Mouse (Mus musculus): ENCODE results near the gene Vsig10l. TPM values are rescaled to one million over a fixed set of nuclear protein-coding genes. Genes with fewer than 3 reads are reported as not detected.

The Vsig10l gene
- polyA plus RNA-seq, 2 experiments from 2014 or later = 1.7 to 3.2 TPM

DNA sequence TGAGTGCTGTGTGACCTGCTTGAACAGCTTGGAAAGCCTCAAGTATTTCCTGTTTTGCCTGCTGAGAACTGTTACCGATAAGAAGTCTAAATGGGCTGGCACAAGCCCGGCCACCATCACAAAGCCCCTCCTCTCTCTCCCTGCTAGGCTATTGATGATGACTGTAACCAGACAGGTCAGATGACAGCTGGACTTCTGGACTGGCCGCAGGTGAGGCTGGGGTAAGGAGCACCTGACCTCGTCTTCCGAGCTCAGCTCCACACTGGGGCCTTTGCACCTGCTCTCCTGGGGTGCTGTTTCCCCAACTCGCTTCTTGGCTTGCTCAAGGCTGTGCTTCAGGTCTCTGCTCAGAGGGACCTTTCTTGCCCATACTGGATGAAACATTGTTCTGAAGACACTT is 8.6 kb upstream of the Vsig10l start:
- ATAC-seq = no peak

DNA sequence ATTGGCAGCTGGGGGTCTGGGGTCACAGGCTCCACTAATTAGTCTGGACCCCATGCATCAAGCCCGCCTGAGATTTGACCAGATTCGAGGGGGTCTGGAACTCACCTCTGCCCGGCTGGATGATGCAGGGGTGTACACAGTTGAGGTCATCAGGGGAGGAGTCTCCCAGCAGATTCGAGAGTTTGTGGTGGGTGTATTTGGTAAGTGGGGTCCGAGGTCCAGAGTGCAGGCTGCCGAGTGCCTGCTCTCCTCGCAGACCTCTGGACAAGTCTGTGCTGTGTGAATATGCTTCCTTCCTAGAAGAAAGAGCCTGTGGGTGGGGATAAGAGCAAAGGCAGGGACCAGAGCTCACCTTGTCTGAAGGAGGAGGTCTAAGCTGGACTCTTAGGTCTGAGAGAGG is 1.0 kb downstream of the Vsig10l start:
- ATAC-seq = no peak

DNA sequence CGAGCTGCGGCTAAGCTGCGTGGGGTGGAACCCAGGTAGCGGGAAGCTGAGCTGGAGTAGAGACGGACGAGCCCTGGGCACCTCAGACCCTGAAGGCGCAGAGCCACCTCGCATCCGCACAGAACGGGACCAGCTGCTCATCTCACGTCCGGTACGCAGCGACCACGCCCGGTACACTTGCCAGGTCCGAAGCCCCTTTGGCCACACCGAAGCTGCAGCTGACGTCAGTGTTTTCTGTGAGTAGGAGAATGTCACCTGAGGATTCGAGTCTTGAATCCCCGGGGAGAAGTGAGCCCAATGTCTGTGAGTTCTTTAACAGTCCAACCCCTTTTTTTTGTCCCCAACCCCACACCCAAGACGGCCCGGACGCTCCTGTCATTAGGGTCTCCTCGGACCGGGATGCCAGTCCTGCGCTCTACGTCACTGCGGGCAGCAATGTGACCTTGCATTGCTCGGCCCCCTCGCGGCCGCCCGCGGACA is 2.0 kb downstream of the Vsig10l start:
- peak; percentile 0 for ATAC-seq

DNA sequence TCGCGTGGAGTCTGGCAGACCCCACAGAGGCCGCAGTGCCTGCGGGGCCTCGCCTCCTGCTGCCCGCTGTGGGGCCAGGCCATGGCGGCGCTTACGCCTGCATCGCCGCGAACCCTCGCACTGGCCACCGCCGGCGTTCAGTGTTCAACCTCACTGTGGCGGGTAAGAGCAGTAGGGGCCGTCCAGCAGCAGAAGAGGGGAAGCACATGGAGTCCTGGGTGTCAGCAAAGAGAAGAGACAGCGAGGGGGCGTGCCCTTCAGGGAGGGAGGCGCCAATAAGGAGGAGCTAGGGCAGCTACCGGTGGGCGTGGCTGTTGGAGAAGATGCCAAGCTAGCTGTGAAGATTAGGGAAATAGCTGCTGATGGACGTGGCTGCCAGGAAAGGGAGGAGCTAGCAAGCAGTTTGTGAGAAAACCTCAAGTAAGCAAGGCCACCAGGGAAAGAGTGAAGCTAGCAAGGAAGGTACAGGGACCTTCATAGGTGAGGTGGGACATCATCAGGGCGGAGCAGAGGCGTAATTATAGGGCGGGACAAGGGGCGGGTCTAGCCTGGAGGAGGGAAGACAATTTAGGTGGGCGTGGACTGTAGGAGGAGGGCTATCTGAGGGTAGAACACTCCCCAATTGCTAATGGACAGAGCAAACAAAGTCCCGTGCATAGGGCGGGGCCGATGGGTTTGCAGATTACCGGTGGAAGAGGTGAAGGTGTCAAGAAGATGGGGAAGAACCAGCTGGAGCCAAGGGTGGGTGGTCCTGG is 2.6 kb downstream of the Vsig10l start:
- ATAC-seq = peak; percentile 86

DNA sequence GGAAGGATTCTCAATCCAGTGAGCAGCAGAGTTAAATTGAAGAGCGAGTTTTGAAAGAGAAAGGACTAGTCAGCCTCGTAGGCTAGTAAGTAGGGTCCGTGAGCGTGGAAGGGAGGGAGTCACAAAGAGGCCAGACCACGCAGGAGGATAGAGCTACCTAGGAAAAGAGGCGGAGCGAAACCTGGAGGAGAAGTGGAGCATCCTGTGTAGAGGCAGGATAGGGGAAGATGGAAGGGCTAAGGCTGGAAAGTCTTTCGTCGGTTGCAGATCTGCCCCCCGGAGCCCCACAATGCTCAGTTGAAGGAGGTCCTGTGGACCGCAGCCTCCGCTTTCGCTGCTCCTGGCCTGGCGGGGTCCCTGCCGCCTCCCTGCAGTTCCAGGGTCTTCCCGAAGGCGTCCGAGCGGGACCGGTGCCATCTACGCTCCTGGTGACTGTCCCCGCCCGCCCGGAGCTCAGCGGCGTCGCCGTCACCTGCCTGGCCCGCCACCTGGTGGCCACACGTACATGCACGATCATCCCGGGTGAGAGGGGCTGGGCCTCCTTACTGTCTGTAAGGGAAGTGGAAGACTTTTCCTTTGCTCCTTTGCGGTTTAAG is 3.2 kb downstream of the Vsig10l start:
- ATAC-seq = peak; percentile 69

DNA sequence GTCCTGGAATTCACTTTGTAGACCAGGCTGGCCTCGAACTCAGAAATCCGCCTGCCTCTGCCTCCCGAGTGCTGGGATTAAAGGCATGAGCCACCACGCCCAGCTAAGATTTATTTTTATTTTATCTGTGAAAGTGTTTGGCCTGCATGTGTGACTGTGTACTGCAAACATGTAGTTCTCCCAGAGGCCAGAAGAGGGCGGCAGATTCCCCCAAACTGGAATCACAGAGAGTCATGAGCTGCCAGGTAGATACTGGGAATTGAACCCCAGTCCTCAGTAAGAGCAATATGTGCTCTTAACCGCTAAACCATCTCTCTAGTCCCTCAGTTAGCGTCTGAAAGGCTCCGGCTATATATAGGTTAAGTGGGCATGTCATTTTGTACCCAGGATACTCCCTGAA is 7.4 kb downstream of the Vsig10l start:
- no peak for ATAC-seq

DNA sequence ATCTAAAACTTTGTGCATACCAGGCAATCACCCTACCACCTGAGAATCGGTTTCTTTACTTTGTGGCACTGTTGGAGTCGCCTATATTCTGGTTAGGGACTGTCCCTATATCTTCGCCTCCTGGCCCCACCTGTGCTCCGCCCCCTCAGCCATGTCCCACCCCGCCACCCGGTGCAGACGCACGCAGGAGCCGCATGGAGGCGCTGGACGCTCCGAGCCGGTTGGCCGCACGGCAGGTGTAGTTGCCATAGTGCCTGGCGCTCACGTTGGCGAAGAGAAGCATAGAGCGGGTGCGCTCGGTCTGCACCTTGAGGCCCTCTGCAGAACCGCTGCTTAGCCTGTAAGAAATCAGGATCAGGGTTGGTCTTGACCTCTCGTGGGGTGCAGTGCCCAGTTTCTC is 12.8 kb downstream of the Vsig10l start:
- peak; percentile 92 for ATAC-seq

DNA sequence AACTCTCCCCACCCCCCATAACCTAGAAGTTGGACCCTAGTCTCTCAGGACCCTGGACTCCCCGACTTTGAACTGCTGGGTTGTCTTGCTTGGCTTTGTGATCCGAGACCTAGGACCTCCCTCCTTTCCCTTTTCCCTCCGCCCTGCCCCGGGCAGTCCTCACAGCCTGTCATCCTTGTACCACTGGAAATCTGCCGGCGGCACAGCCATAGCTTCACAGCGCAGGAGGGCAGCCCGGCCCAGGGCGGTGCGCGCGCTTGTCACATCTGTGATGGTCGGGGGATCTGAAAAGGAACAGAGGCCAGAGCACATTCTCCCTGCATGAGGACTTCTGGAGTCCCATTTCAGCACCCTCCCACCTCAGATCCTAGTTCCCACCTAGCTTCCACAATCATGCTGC is 13.4 kb downstream of the Vsig10l start:
- ATAC-seq = no peak

DNA sequence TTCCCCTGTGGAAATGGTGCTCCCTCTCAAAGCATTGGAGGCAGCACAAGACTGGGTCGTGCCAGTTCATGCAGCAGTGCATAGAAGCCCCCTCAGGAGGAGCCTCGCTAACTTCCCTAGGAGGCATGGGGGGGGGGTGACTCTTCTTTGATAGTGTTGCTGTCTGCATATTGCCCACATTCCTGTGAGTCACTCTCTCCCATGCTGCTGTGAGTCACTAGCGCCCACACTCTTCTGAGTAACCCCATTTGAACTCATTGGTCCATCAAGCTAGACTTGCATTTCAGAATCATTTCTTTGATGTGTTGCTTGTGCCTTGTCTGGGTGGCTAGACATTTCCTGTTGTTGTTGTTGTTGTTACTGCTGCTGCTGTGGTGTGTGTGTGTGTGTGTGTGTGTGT is 18.2 kb downstream of the Vsig10l start:
- peak; percentile 89 for ATAC-seq

DNA sequence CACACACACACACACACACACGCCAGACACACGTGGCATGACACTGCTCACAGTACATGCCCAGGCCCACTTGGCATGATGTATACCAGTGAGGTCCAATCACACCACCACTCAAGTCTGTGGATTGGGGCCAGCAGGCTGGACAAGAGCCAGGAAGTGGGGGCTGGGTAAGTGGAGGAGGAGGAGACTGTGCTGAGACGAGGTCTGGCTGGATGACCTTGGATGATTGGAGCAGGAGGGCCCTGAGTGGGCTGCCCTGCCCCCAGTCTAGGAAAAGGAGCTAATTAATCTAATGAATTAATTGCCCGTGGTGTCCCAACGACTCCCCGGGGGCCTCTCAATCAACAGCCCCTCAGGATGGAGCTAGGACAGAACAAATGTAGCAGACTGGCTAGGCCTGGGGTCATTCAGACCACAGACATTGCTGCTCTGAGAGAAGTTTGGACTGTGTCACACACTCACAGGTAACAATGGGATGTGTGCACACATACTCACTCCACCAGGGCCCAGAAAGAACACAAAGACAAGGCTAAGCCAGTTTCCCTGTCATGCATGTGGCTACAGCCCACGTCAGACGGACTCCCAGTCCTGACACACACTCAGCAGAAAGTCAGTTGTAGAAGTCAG is 19.3 kb downstream of the Vsig10l start:
- ATAC-seq = no peak

DNA sequence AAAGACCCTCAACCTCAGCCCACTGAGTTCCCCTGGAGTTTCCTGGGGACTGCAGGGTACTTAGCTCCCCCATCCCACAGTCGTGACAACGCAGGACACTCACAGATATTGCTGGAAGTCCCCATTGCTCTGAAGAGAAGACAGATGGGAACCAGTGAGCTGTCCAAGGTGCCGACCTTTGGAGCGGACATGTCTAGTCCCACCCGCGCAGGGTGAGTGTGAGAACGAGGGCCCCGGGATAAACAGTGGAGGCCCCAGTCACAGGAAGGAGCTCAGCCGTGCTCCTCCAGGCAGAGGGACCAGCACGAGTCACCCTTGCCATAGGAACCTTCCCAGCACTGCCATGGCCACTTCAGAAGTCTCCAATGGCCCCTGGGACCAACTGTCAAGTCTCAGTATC is 20.3 kb downstream of the Vsig10l start:
- no peak for ATAC-seq

DNA sequence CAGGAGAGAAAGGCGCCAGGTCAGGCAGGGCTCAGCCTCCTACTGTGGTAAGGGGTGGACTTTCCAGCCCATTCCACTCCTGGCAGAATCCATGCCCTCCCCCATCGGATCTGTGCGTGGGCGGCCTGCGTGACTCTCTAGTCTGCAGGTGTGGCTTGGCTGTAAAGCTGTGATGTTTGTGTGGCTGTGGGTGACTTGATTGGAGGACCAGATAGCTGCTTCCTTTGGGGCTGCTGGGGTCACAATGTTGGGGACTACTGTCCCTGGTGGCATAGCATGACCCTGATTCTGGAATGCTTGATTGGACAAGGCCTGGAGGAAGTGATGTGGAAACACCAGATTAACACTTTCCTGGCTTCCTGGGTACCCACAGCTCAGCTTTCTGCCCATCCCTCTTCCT is 25.7 kb downstream of the Vsig10l start:
- no peak for ATAC-seq

DNA sequence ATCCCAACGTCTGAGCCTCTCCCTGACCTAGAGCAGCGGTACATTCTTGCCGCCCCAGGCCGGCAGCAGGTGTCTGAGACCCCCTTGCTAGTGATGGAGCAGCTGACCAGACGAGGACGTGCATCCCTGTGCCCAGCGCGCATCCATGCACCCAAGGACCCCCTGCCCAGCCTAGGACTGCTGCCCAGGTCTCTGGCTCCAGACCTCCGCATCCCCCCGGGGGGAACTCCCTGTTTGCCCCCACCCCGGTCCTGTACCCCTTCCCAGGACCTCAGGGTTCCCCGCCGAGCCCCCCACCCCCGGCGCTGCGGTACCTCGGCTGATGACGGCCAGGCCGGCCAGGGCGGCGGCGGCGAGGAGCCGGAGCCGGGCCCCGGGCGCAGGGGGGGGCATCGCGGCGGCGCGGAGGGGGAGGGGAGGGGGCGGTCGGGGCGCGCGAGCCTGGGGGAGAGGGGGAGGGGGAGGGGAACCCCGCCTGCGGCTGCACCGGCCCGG is 26.7 kb downstream of the Vsig10l start, which contains the start of gene Iglon5:
TSS of gene Iglon5 (minus strand) at position 445 of the 495 bp plus-strand sequence.
- ATAC-seq = no peak

DNA sequence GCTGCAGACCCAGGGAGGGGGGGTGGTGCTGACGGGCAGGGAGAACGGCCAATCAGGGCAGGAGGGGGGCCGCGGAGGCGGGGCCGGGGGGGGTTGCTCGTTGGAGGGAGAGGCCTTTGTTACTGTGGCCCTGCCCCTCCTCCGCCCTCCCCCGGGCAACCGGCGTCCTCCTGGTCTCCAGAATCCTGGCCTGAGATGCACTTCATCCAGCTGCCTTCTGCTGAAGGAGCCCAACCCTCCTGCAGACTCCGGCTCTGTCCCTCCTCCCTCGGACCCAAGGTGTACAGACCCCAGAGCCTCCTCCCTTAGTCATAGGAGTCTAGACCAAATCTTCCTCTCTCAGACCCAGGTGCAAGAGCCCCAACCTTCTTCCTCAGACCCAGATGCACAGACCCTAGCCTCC is 27.2 kb downstream of the Vsig10l start:
- no peak for ATAC-seq

DNA sequence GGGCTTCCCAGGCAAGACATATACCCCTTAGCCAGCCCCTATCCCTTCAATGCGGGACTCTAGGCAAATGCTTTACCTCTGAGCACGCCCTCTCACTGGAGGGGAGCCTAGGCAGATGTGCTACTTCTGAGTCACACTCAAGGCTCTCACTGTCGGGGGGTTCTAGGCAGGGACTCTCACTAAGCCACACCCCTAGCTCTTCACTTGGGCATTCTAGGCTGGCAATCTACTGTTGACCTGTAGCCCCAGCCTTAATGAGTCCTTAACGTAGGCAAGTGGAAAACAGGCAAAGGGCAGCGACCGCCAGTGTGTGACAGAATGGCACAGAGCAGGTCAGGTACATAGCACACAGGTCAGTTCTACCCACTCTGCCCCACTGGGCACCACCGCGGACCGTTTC is 27.9 kb downstream of the Vsig10l start:
- no peak for ATAC-seq

DNA sequence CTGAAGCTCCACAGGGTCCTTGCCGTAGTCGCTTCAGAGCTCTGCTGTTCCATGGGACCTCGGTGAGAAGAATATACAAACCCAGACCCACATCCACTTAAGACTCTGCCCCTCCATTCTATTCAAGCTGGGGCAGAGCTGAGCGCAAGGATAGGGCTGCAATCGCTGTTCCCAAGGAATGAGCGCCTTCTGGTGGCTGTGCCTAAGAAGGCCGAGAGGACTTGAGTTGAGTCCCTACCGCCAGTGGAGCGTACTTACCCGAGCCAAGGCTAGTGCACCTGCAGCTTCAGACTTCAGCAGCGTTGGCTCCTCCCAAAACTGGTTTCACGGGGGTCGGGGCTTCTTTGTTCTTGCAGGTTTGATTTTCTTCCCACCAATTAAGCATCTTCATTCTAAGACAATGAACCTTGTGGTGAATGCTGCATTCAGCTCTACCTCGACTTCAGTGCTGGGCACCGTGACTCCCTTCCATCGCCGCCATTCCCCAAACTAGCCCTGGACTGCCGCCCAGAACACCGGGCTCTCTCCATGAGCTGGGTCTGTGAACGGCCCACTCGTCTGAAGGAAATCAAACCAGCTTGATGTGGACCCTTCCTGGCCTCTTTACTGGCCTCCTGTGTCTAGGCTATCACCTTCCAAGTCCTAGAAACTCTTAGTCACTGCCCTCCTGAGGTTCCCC is 32.5 kb downstream of the Vsig10l start:
- ATAC-seq = peak; percentile 65

DNA sequence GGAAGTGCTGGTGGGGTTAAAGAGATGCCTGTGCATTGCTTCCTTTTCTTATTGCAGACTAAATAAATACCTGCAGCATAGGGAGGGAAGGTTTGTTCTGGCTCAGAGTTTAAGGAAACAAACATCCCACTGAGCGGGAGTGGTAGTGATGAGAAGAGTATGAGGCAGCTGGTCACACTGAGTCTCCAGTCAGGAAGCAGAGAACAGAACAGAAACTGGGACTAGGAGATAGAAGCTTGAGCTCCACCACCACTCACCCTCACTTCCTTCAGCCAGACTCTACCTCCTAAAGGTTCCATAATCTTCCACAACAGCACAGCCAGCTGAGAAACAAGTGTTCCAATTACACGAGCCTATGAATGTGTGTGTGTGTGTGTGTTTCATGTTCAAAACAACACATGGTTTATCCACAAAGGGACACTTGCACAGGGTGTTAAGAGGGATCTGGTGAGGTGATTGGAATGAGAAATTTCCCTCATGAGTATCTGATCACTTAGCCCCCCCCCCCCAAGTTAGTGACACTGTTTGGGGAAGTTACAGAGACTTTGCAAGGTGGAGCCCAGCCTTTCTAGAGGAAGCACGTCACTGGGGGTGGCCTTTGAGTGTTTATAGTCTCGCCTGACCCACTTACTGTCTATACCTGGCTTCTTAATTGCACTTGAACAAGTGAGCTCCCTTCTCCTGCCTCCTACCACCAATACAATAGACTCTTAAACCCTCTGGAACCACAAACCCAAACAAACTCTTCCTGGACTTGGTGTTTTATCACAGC is 48.9 kb downstream of the Vsig10l start:
- no peak for ATAC-seq

DNA sequence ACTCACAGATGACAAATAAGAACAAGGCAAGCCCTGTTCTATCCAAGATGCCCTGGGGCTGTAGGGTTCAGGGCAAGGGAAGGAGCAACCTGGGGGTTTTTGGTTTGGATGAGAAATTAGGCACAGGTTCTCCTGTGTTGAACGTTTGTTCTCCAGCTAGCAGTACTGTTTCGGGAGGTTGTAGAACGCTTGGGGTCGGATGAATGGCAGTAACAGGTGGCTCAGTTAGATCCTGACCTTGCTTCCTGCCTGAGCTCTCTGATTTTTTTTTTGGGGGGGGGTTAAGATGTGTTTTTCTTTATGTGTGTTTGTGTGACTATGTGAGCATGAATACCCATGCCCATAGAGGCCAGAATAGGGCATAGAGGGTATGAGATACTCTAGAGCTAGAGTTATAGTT is 49.6 kb downstream of the Vsig10l start:
- no peak for ATAC-seq

DNA sequence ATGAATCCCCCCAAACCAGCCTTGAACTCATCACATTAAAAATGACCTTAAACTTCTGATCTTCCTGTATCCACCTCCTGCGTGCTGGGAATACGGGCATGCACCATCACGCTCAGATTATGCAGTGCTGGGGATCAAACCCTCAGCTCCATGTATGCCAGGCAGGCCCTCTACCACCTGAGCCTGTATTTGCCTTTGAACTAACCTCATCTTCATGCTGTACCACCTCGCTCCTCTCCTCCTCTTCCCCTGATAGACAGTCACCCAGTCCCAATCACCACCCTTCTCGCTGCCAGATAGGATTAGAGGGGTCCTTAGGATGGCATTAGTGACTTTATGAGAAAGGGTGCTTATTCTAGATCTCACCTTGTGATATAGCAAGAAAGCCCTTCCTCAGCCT is 52.1 kb downstream of the Vsig10l start:
- ATAC-seq = no peak

DNA sequence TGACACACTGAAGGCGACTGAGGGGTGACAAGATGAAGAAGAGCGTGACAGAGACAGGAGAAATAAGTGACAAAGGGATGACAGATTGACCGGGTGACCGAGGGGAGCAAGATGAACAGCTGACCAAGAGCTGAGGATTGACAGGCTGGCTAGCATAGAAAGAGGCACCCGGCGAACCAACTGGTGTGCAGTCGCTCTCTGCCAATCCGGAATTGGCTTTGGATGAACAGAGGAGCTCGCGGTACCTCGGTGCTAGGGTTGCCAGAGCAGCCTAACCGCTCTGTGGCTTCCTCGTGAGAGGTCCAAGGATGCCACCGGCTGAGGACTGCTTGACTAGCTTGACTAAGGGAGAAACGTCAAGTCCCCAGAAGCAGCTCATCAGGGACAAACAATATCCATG is 55.4 kb downstream of the Vsig10l start:
- no peak for ATAC-seq
